Mouse (Mus musculus): ENCODE results near the gene Olfr1029.
"Not testable (repeated sequence)": the region's sequence is repeated elsewhere in the genome, so short reads cannot be mapped to it uniquely, and the experiment has no call there.

Gene Olfr1029

DNA sequence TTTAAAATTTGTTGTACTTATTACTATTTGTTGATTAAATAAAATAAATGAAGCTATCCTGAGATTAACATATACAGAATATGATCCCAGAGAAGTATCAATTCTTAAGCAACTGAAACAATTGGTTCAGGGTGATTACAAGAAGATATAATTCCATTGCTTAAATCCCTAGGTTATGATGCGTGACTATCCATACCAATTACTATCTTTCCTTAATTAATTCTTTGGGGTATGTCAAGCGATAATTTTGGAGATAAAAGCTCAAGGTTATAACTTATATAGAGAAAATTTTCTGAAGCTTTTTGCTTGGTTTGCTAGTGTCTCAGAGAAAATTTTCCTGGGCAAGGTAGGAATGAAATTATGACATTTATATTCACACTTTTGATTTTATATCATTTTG lies at the start of gene Olfr1029:
TSS of gene Olfr1029 (plus strand) at position 301 of the 400 bp plus-strand sequence.
- DNase-seq (ENCODE audit: low spot score in 2 of 2) = no peak

DNA sequence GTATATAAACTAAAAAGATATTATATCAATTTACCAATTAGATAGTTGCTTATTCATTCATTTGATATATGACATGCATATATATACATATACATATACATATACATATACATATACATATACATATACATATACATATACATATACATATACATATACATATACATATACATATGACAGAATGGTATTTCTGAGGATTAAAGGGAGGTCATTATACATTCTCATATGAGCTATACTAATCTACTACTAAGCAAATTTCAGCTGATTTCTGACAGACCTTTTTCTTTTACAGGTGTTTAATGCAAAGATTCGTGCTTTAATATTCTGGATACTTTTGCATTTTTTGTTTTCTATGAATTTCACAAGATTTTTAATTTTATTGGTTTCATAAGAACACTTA lies 23.6 kb upstream of the Olfr1029 start, which contains the start of gene Olfr1028:
TSS of gene Olfr1028 (plus strand) at position 301 of the 400 bp plus-strand sequence.
- DNase-seq (ENCODE audit: low spot score in 2 of 2) = no peak

DNA sequence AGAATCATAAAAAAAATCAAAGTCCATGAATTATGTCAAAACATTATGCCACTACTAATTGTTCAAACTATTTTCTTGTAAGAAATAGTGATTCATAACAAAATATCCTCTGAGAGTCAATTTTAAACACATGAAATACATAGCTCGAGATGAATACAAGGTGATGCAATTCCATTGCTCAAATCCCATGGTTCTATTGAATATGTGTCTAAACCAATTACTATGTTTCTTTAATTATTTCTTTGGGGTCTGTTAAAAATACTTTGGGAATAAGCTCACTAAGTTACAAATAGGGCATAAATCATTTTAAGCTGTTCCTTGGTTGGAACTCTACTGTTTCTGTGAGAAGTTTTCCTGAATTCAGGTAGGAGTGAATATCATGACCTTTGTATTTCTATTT lies 5.3 kb downstream of the Olfr1029 start, which contains the start of gene Olfr1030:
TSS of gene Olfr1030 (plus strand) at position 301 of the 400 bp plus-strand sequence.
- no peak for DNase-seq (ENCODE audit: low spot score in 2 of 2)

DNA sequence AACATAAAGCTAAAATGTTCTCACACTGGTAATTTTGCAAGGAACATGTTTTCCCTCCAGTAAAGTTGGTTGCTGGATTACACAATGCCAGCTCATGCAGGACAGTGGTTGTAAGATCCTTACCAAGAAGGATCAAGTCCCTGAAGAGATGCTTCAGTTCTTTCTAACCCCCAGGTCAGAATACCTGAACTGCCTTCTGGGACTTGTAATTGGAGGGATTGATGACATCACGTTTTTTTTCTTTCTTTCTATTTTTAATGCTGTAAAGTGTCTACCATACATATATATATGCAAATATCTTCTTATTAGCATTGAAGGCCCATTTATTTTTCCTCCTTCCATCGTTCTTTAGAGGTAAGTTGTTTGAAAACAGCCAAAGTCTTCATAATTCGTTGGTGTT lies 16.3 kb downstream of the Olfr1029 start, which contains the start of gene Olfr1031:
TSS of gene Olfr1031 (plus strand) at position 301 of the 400 bp plus-strand sequence.
- no peak for DNase-seq (ENCODE audit: low spot score in 2 of 2)

DNA sequence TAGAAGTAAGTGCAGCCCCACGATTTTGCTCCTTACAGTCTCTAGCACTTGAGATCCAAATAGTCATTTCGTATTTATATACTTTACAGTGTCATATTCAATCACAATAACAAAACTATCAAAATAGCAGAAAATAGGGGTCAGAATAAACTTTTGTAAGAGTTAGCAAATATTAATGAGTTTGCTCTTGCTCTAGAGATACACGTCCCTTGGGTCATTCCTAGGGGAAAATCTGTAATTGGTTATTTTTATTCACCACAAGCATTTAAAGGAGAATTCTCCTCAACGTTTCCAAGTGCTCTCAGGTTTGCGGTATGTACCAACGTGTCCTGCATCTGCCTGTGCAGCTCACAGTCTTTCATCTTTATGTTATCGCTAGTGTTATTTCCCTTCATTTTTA lies 31.5 kb downstream of the Olfr1029 start, which contains the start of gene Olfr1032:
TSS of gene Olfr1032 (plus strand) at position 301 of the 400 bp plus-strand sequence.
- no peak for DNase-seq (ENCODE audit: low spot score in 2 of 2)

DNA sequence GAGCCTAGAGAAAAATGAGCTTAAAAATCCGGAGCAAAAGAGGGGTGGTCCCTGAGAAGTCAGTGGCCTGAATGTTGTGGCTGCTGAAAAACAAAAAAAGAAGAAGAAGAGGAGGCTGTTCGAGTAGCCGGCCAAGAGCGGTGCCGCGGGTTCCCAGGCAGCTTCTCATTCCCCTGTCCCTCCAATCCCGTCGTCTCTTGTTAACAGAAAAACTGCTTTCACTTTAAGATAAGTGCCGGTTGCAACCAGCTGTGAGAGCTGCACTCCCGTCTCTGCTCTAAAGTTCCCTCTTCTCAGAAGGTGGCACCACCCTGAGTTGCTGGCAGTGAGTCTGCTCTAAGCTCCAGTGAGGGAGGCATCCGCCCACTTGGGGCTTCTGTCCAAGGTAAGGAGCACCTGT lies 46.7 kb downstream of the Olfr1029 start, which contains the start of gene Olfr1033:
TSS of gene Olfr1033 (plus strand) at position 228 of the 400 bp plus-strand sequence.
- DNase-seq (ENCODE audit: low spot score in 2 of 2) = not testable (repeated sequence)

DNA sequence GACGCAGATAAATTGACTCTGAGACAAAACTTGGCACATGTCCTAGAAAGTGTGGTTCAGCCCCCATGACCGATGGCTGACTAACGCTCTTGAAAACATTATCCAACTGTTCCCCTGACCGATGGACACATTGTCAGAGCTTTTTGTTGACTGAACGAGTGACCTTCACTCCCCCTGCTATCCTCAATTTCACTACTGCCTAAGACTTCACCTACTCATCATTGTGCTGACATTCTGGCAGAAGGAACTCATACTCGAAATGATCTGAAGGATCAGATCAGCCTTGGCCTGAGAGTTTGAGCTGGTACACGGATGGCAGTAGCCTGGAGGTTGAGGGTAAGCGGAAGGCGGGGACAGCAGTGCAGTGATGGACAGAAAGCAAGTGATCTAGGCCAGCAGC lies 47.8 kb downstream of the Olfr1029 start:
- not testable (repeated sequence) for DNase-seq (ENCODE audit: low spot score in 2 of 2)
